ENCODE assay signal across 15 mouse cellular contexts in the genomic region with DNA sequence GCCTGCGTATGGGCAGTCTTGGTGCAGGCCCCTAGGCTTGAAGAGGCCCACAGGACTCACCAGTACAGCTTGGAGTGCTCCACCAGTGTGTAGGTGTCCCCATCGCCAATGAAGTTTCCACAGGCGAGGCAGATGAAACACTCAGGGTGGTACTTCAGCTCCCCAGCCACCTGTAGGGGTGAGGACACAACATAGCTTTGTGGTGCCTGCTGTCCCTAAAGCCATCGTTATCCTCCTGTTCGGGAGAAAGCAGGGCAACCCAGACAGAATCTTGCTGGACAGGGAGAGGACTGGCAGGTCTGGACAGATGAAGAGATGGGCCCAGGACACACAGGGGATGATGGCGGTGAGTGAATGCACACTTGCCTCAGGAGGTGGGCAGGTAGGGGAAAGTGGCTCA.
"Had no signal": no experiment of that assay in that cellular context is flagged by ENCODE, and none has a peak within 500 bp of the region (broad histone marks: within the 10 kb centered on the region; RNA-seq: fewer than 3 reads in every experiment).

No protein-coding gene starts in this region.

- H3K4me2 ChIP-seq: kidney, embryonic 15.5 days; liver, embryonic 11.5 days; liver, embryonic 15.5 days; lung, embryonic 14.5 days; midbrain, embryonic 11.5 days; neural tube, embryonic 15.5 days had no signal

- H3K27ac ChIP-seq: kidney, embryonic 15.5 days; left cerebral cortex, adult 2 months; limb, embryonic 10.5 days; liver, embryonic 15.5 days had no signal

- H3K27me3 ChIP-seq: kidney, embryonic 15.5 days; liver, embryonic 15.5 days; neural tube, embryonic 15.5 days had no signal

- H3K9ac ChIP-seq: kidney, embryonic 15.5 days; liver, embryonic 15.5 days; lung, embryonic 14.5 days; neural tube, embryonic 15.5 days had no signal

- H3K4me3 ChIP-seq: kidney, embryonic 15.5 days; left cerebral cortex, adult 2 months; limb, embryonic 10.5 days; liver, embryonic 15.5 days; neural tube, embryonic 15.5 days had no signal

- H3K36me3 ChIP-seq: liver, embryonic 15.5 days had no signal

- H3K9me3 ChIP-seq: kidney, embryonic 15.5 days; limb, embryonic 10.5 days; liver, embryonic 15.5 days; neural tube, embryonic 15.5 days had no signal

- DNase-seq: kidney, adult 2 months; kidney, postnatal 14 days; lung, embryonic 14.5 days; lung, postnatal 10 days; lung, postnatal 4 days; right cerebral cortex, adult 18-20 months; right cerebral cortex, postnatal 25 days; thymus, postnatal 4 days had no signal
